In genomic region chr8:13594884-13595323, GRCm38 (mm10) we compare ENCODE assay signal across 9 mouse cellular contexts. TPM values are rescaled to one million over a fixed set of nuclear protein-coding genes. Genes with fewer than 3 reads are reported as not detected.
DNase-seq lines count a peak whose midpoint lies in the region; ATAC-seq and TF ChIP-seq lines count a peak whose summit lies in the region.
"Had no signal": no experiment of that assay in that cellular context is flagged by ENCODE, and none has a peak within 500 bp of the region (broad histone marks: within the 10 kb centered on the region; RNA-seq: fewer than 3 reads in every experiment).

No protein-coding gene starts in this region.

- intact Hi-C loops in left cerebral cortex, postnatal 4 days (cut with DNase I), result no loop called here

- TF ChIP-seq POLR2A in cerebellum, adult 2 months (IDR thresholded peaks at IDR 0.05; ENCODE audit: borderline replicate concordance, insufficient read depth, low read length), result no peak

- H3K9ac ChIP-seq in neural tube, embryonic 15.5 days (replicated peaks), result no peak overlapping the region
- H3K9ac ChIP-seq: heart, embryonic 15.5 days had no signal

- no peaks in the 10 kb centered on the region for H3K9me3 ChIP-seq in neural tube, embryonic 15.5 days (replicated peaks)
- H3K9me3 ChIP-seq: heart, embryonic 15.5 days had no signal

- 13% methylated on average over 11 of the region's 11 CpGs for WGBS in cerebellum, adult 2 months
- 74% methylated on average over 11 of the region's 11 CpGs for WGBS in neural tube, embryonic 15.5 days

- peaks cover 30% of the 10 kb centered on the region for H3K4me1 ChIP-seq in cerebellum, adult 2 months (ENCODE audit: control insufficient read depth, insufficient read depth, low read length)
- no peaks in the 10 kb centered on the region for H3K4me1 ChIP-seq in neural tube, embryonic 15.5 days

- ATAC-seq in cerebellum, adult (ENCODE audit: insufficient number of reproducible peaks, low FRiP score, low TSS enrichment), result peak; percentile 94
- ATAC-seq in monocyte, adult 5-6 weeks (replicated peaks; ENCODE audit: insufficient number of reproducible peaks, low FRiP score, low TSS enrichment, poor library complexity, severe bottlenecking), result peak; percentile 83
- no peak for ATAC-seq in neural tube, embryonic 15.5 days (ENCODE audit: low FRiP score)

- H3K4me2 ChIP-seq in neural tube, embryonic 15.5 days, result no peak overlapping the region
- H3K4me2 ChIP-seq: heart, embryonic 15.5 days had no signal

- no peak overlapping the region for H3K4me3 ChIP-seq in cerebellum, adult 2 months (replicated peaks; ENCODE audit: insufficient read depth, low read depth, low read length)
- no peak overlapping the region for H3K4me3 ChIP-seq in neural tube, embryonic 15.5 days (replicated peaks)
- H3K4me3 ChIP-seq: heart, embryonic 15.5 days had no signal

- H3K27me3 ChIP-seq in cerebellum, adult 2 months (ENCODE audit: control insufficient read depth, insufficient read depth, low read length), result no peaks in the 10 kb centered on the region
- no peaks in the 10 kb centered on the region for H3K27me3 ChIP-seq in neural tube, embryonic 15.5 days (replicated peaks)
- H3K27me3 ChIP-seq: heart, embryonic 15.5 days had no signal

- H3K27ac ChIP-seq in cerebellum, adult 2 months (ENCODE audit: insufficient read depth, low read length), result peak overlapping the region; percentile 79
- H3K27ac ChIP-seq in neural tube, embryonic 15.5 days (replicated peaks), result no peak overlapping the region
- H3K27ac ChIP-seq: heart, embryonic 15.5 days had no signal

- DNase-seq in cerebellum, postnatal 4 days (ENCODE audit: low spot score in 2 of 2), result no peak
- peak; percentile 80 for DNase-seq in CD4-positive helper T cell, adult 2 months (ENCODE audit: low read depth, low spot score)
- DNase-seq in cerebellum, adult 2 months, result peak; percentile 87 to 94
- DNase-seq in layer of hippocampus, adult 9-11 months, result peak; percentile 66
- DNase-seq in left cerebral cortex, postnatal 4 days, result no peak

- peaks cover 26% of the 10 kb centered on the region for H3K36me3 ChIP-seq in neural tube, embryonic 15.5 days

- no peak for TF ChIP-seq CTCF in cerebellum, adult 2 months (IDR thresholded peaks at IDR 0.05; ENCODE audit: borderline replicate concordance, insufficient read depth, low read depth, low read length)

RNA-seq across cellular contexts. Expression of gene 1700029H14Rik, which starts 32.6 kb away (rescaled TPM):
- polyA plus RNA-seq in cerebellum, adult 2 months (2012; rRNA removed), result 0.18 TPM in 1 of 2 replicates, not detected in the other
- 1.9 to 6.2 TPM (median 3.1 TPM) in 3 replicates for total RNA-seq in monocyte, adult 5-6 weeks (2017)
- not detected for total RNA-seq in left cerebral cortex, postnatal 4 days (2021)
- not detected in 2 replicates for polyA plus RNA-seq in neural tube, embryonic 15.5 days (2015; fragmentation: Nextera tagmentation; extraction: Ambion mirVana)
- polyA plus RNA-seq: heart, embryonic 15.5 days had no signal

Comparison
In these comparisons a context has a peak if more than half of its experiments do, and no peak if none do; other contexts are left out.
1. DNase-seq: peak in CD4-positive helper T cell, adult 2 months (single experiment), cerebellum, adult 2 months (2 of 2) and layer of hippocampus, adult 9-11 months (single experiment); none in cerebellum, postnatal 4 days (0 of 2) and left cerebral cortex, postnatal 4 days (single experiment).